Mouse (Mus musculus) heart, postnatal 0 days (tissue): ENCODE measurements at regions not wholly inside any gene's neighbourhood (a gene's known extent, or its start where the extent isn't known, plus 50 kb on each side); places are given as distances from the start of the nearest gene placed in this dataset.

ENCODE experiments used
- ATAC-seq: fragments of 200-750 bp; cut with Nextera tagmentation; 2 replicates; pipeline ENCODE4 v1.8.0; 2017; ENCODE audit warnings: low read depth, moderate number of reproducible peaks, moderate library complexity; ENCODE audit not compliant: insufficient read depth
- DNase-seq: peaks from one replicate; pipeline ENCODE4 v3.0.0-alpha.2; 2016; ENCODE audit warnings: low spot score
- H3K27ac ChIP-seq: fragments of 300-500 bp; sonication (generic); 2 replicates; pipeline ENCODE4 v1.5.1; 2014; ENCODE audit warnings: low read depth, mild to moderate bottlenecking
- H3K27me3 ChIP-seq: fragments of 300-500 bp; sonication (generic); 2 replicates; pipeline ENCODE4 v1.6.1; 2014; ENCODE audit warnings: low read length, mixed read lengths; ENCODE audit not compliant: control insufficient read depth, insufficient read depth
- H3K36me3 ChIP-seq: fragments of 300-500 bp; sonication (generic); replicated peaks from 2 replicates; pipeline ENCODE4 v1.6.1; 2014; ENCODE audit warnings: low read length, mixed read lengths; ENCODE audit not compliant: control insufficient read depth, insufficient read depth
- H3K4me1 ChIP-seq: fragments of 300-500 bp; sonication (generic); 2 replicates; pipeline ENCODE4 v1.6.1; 2014; ENCODE audit warnings: antibody characterized with exemption; ENCODE audit not compliant: control insufficient read depth, insufficient read depth
- H3K4me2 ChIP-seq: fragments of 300-500 bp; sonication (generic); 2 replicates; pipeline ENCODE4 v1.6.1; 2014; ENCODE audit warnings: low read depth, mild to moderate bottlenecking, low read length, moderate library complexity
- H3K4me3 ChIP-seq: fragments of 300-500 bp; sonication (generic); 2 replicates; pipeline ENCODE4 v1.5.1; 2014; ENCODE audit warnings: low read depth, low read length
- H3K9ac ChIP-seq: fragments of 300-500 bp; sonication (generic); replicated peaks from 2 replicates; pipeline ENCODE4 v1.6.1; 2014; ENCODE audit warnings: low read depth, low read length, mixed read lengths
- H3K9me3 ChIP-seq: fragments of 300-500 bp; sonication (generic); replicated peaks from 2 replicates; pipeline ENCODE4 v1.6.1; 2016; ENCODE audit warnings: low read length; ENCODE audit not compliant: control insufficient read depth
- CTCF ChIP-seq: IDR thresholded peaks from 2 replicates; pipeline ENCODE4 v1.5.1; 2016; ENCODE audit warnings: antibody characterized with exemption, control low read depth, low read depth
- EP300 ChIP-seq: IDR thresholded peaks from 2 replicates; pipeline ENCODE4 v1.6.1; 2016; ENCODE audit warnings: antibody characterized with exemption, low read depth
- WGBS: fragments of 180-500 bp; shearing (Covaris S2); extraction: QIAGEN DNeasy Blood & Tissue Kit; methylation state at CpG from one replicate; pipeline ENCODE4 v1.1.7; 2014; 5-methylcytosine and 5-hydroxymethylcytosine counted together

- ATAC-seq = no peak
- WGBS = 68% methylated on average over 1 of the region's 1 CpGs
- no peak overlapping the region for H3K27ac ChIP-seq
These were observed 74.1 kb downstream of the Ets2 start for GRCm38 (mm10) chr16:95776010-95776409.

GRCm38 (mm10) chr16:95775361-95775760, 73.5 kb downstream of the Ets2 start:
- H3K27me3 ChIP-seq = no peaks in the 10 kb centered on the region
- H3K9ac ChIP-seq = no peak overlapping the region
- no peaks in the 10 kb centered on the region for H3K36me3 ChIP-seq
- H3K4me3 ChIP-seq = no peak overlapping the region
- H3K9me3 ChIP-seq = no peaks in the 10 kb centered on the region
- H3K4me2 ChIP-seq = no peak overlapping the region
- TF ChIP-seq EP300 = no peak
- no peak for TF ChIP-seq CTCF
- H3K4me1 ChIP-seq = peaks cover 8% of the 10 kb centered on the region; the same call in 1 of the 2 replicates
- ATAC-seq = no peak
- 64% methylated on average over 5 of the region's 5 CpGs for WGBS
- no peak for DNase-seq
- H3K27ac ChIP-seq = no peak overlapping the region

More at GRCm38 (mm10) chr16:95776010-95776409, 74.1 kb downstream of the Ets2 start:
- Histone ChIP-seq H3K27me3 (no peaks in the 10 kb centered on the region), H3K4me1 (peaks cover 2% of the 10 kb centered on the region; the same call in 1 of the 2 replicates), H3K4me2 (no peak overlapping the region), H3K36me3 (no peaks in the 10 kb centered on the region), H3K4me3 (no peak overlapping the region), H3K9me3 (no peaks in the 10 kb centered on the region), H3K9ac (no peak overlapping the region)
- TF ChIP-seq EP300 (no peak), CTCF (no peak)
- DNase-seq = no peak

- peaks cover 21% of the 10 kb centered on the region for H3K4me1 ChIP-seq
- H3K27ac ChIP-seq = no peak overlapping the region
- H3K27me3 ChIP-seq = no peaks in the 10 kb centered on the region
- no peak overlapping the region for H3K4me3 ChIP-seq
- TF ChIP-seq CTCF (no peak), EP300 (no peak)
- 85% methylated on average over 3 of the region's 3 CpGs for WGBS
- no peak overlapping the region for H3K9ac ChIP-seq
- DNase-seq (no peak), ATAC-seq (no peak)
- no peaks in the 10 kb centered on the region for H3K36me3 ChIP-seq
- no peak overlapping the region for H3K4me2 ChIP-seq
- H3K9me3 ChIP-seq = no peaks in the 10 kb centered on the region
These were observed 71.3 kb downstream of the Ets2 start for GRCm38 (mm10) chr16:95773151-95773550.
